Mouse (Mus musculus) embryonic stem cell, embryonic (primary cell): ENCODE measurements at regions not wholly inside any gene's neighbourhood (a gene's known extent, or its start where the extent isn't known, plus 50 kb on each side); places are given as distances from the start of the nearest gene placed in this dataset.

Experiments used
- CTCF ChIA-PET, 4 experiments: fragments of 300-600 bp in 2 of 4; fragments of 350-600 bp in 2 of 4; sonication (Branson Sonifier 250); formaldehyde crosslinking; loops; one replicate each; lab custom pipeline; 2022; ENCODE audit warnings: inconsistent platforms in 2 of 4; lab: Charles Lee
- POLR2A ChIA-PET, 4 experiments: fragments of 300-600 bp in 2 of 4; fragments of 350-600 bp in 2 of 4; sonication (Branson Sonifier 250); formaldehyde crosslinking; loops; one replicate each; lab custom pipeline; 2022; ENCODE audit warnings: antibody characterized with exemption in 4 of 4, inconsistent platforms in 1 of 4; lab: Charles Lee

- CTCF ChIA-PET: interaction anchor here in 2 of 4 experiments (0.5 to 0.7 kb wide), 3 partner anchors 14 to 487 kb away, joined by 3 to 14 read pairs (median 7); no protein-coding TSS in a partner anchor
- POLR2A ChIA-PET: interaction anchor here in 1 of 4 experiments (0.5 kb wide), 1 partner anchor 14 kb away, joined by 3 read pairs; no protein-coding TSS in a partner anchor
Measured at GRCm38 (mm10) chr7:118042914-118043313, 73.1 kb downstream of the Rps15a start.

GRCm38 (mm10) chr7:118039862-118040261 lies 76.1 kb downstream of the Rps15a start:
- POLR2A ChIA-PET: interaction anchor here in 1 of 4 experiments (0.8 kb wide), 1 partner anchor 22 kb away, joined by 3 read pairs; no protein-coding TSS in a partner anchor
- CTCF ChIA-PET: interaction anchor here in 1 of 4 experiments (0.7 kb wide), 1 partner anchor 1431 kb away, joined by 13 read pairs; no protein-coding TSS in a partner anchor

- CTCF ChIA-PET: no interaction called here
Measured at GRCm38 (mm10) chr7:118037062-118037461, 78.9 kb downstream of the Rps15a start.

GRCm38 (mm10) chr7:118026106-118026526 lies 89.9 kb downstream of the Rps15a start:
- POLR2A ChIA-PET: interaction anchor here in 1 of 4 experiments (0.7 kb wide), 1 partner anchor 10 kb away, joined by 6 read pairs; no protein-coding TSS in a partner anchor
- CTCF ChIA-PET: no interaction called here

More at GRCm38 (mm10) chr7:118037062-118037461, 78.9 kb downstream of the Rps15a start:
- POLR2A ChIA-PET: no interaction called here

GRCm38 (mm10) chr7:118004620-118005019 lies 111.4 kb downstream of the Rps15a start:
- ChIA-PET CTCF (no interaction called here), POLR2A (no interaction called here)

GRCm38 (mm10) chr7:118001881-118002280 lies 114.1 kb downstream of the Rps15a start:
- POLR2A ChIA-PET: no interaction called here
- CTCF ChIA-PET: no interaction called here

DNA sequence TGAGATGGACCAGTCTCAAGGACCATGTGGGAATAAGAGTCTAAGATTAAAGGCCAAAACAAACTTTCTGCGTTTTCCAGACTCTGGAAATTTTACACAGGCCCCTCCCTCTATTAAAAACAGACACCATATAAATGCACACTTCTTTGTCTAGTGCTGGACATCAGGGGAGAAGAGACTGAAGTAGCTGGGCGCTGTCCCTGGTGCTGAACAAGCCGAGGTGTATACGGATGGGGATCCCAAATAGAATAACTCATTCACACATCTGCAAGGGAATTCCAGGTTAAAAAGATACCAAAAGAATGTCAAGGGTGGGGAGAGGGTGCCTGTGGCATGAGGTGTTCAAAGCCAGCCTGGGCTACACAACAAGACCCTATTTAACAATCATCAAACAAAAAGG lies 114.9 kb downstream of the Rps15a start:
- POLR2A ChIA-PET: no interaction called here

GRCm38 (mm10) chr7:117982177-117982576 lies 133.8 kb downstream of the Rps15a start:
- CTCF ChIA-PET: no interaction called here
- POLR2A ChIA-PET: no interaction called here

More for the DNA sequence above, 114.9 kb downstream of the Rps15a start:
- CTCF ChIA-PET: no interaction called here

GRCm38 (mm10) chr7:117971176-117971575 lies 144.8 kb downstream of the Rps15a start:
- ChIA-PET CTCF (no interaction called here), POLR2A (interaction anchor here in 1 of 4 experiments (1.2 kb wide), 1 partner anchor 10 kb away, joined by 4 read pairs; no protein-coding TSS in a partner anchor)

- POLR2A ChIA-PET: interaction anchor here in 1 of 4 experiments (0.6 to 1.4 kb wide), 2 partner anchors 11 to 57 kb away, joined by 3 to 4 read pairs; no protein-coding TSS in a partner anchor
- CTCF ChIA-PET: no interaction called here
Measured at GRCm38 (mm10) chr7:117943435-117943834, 172.6 kb downstream of the Rps15a start.

DNA sequence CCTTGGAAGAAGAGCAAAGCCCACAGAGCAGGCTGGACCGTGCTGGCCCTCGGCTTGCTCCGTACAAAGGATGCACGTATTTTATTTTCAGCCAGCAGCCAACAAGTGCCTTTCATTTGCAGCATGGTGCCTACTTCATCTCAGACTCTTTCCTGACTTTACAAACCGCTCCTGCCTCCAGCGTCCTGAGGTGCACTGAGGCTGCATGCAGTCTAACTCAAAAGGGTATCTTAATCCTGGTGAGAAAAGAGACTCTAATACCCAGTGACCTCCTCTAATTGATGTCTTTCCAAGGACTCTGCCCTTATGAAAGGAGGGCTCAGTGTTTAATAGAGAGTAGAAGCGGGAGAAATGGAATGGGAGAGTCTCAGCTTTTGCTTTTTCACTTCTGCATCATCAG lies 176.4 kb downstream of the Rps15a start:
- CTCF ChIA-PET: interaction anchor here in 1 of 4 experiments (0.6 to 0.7 kb wide), 2 partner anchors 117 to 280 kb away, joined by 3 read pairs; no protein-coding TSS in a partner anchor
- POLR2A ChIA-PET: no interaction called here

DNA sequence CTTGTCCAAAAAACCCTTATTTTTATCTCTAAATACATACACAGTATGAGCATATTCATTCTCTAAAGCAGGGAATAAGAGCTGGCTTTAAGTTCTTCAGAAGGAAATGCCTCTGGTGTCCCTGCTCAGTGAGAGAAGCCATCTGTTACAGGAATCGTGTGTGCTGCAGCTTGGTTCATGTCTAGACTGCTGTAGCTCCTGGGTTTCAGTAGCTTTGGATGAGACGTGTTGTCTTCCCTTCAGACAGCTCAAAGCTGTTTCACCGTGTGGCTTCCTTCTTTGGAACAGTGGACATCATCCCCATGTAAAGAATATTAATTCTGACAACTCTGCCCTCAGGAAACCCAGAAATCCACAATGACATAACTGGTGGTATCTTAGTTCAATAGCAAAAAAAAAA lies 181.1 kb downstream of the Rps15a start:
- ChIA-PET POLR2A (no interaction called here), CTCF (interaction anchor here in 1 of 4 experiments (0.7 kb wide), 1 partner anchor 475 kb away, joined by 6 read pairs; no protein-coding TSS in a partner anchor)

DNA sequence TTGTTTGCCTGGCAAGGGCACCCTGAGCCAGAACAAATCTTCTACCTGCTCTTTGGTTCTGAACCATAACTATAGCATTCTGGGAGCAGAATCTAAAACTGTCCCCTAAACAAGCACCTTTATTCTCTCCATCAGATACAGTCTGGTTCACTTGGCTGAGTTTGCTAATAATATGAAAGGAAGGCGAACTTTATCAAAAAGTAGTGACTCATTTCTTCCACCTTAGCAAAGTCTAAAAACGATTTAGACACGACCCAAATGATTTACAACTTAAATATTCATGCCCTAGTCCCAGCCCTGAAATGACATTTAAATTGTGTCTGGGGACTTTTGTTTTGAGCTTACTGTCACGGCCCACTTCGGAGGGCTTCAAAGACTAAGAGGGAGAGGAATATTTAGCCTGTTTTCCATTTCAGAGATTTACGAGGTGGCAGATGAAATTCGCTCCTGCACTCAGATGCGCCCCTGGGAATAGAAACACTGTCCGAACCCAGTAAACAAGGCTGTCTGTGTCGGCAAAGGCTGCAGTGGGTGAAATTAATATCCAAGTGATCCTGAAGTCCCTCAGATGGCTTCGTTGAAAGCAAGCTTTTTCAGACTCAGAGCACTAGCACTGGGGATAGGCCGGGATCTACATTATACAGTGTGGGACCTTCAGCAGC lies 184.6 kb downstream of the Rps15a start:
- POLR2A ChIA-PET: no interaction called here
- CTCF ChIA-PET: no interaction called here

DNA sequence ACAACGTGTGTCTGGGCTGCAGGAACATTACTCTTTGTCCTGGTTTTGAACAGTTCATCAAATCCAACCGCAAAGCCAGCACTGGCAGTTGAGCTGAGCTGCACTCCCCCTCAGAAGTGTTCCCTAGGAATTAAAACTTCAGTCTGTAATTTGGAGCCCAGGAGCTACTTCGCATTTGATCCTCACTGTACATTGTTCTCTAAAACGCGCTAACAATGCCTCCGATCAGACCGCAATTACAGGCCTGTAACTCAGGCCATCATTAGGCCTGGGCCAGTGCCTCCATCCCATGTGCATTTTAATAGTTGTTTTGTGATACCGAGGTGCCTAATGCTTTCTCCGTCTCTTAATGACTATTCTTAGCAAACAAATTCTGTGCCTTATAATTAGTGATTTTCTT lies 185.6 kb downstream of the Rps15a start:
- ChIA-PET CTCF (interaction anchor here in 1 of 4 experiments (0.6 kb wide), 1 partner anchor 172 kb away, joined by 3 read pairs; no protein-coding TSS in a partner anchor), POLR2A (interaction anchor here in 1 of 4 experiments (0.7 kb wide), 1 partner anchor 82 kb away, joined by 3 read pairs; no protein-coding TSS in a partner anchor)

GRCm38 (mm10) chr7:117926396-117926795 lies 189.6 kb downstream of the Rps15a start:
- POLR2A ChIA-PET: interaction anchor here in 1 of 4 experiments (0.8 kb wide), 1 partner anchor 43 kb away, joined by 3 read pairs; no protein-coding TSS in a partner anchor
- CTCF ChIA-PET: interaction anchor here in 1 of 4 experiments (0.6 to 0.7 kb wide), 3 partner anchors 11 to 623 kb away, joined by 3 to 4 read pairs (median 4); no protein-coding TSS in a partner anchor

- ChIA-PET POLR2A (no interaction called here), CTCF (no interaction called here)
Measured at GRCm38 (mm10) chr7:117922270-117922669, 193.7 kb downstream of the Rps15a start.

GRCm38 (mm10) chr7:117918206-117918995 lies 197.6 kb downstream of the Rps15a start:
- ChIA-PET POLR2A (no interaction called here), CTCF (no interaction called here)

DNA sequence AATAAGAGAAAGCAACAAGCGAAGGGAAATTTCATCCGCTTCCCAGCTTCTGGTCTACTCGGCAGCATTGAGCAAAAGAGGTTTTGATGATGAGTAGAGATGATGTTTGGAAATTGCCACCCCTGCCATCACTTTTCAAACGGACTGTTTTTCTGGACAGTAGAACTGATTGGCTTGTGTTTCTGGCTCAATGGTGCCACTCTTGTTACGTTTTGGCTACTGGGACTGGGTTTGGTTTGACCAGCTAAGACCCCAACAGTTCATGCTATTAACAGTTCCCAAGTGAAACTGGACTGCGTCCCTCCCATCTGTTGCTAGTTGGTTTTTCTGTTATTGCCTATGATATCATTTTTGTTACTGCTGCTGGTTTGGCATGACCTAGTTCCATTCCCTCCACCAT lies 199.1 kb downstream of the Rps15a start:
- CTCF ChIA-PET: no interaction called here
- POLR2A ChIA-PET: no interaction called here

DNA sequence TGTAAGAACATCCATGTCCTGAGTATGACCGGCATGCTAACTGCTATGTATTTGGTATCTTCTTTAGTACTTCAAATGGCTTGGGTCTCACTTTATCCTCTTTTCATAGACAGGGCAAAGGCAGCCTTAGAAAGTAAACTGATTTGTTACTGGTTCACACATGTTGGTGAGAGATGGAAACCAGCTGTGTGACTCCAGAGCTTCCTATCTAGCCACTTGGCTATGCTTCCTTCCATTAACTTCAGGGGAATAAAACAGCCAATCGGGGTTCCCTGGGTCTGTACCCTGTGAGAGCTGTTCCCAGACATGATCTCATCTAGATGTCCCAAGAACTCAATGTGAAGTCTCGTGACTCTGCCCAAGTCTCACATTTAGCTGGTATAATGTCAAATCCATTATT lies 203.5 kb downstream of the Rps15a start:
- ChIA-PET CTCF (no interaction called here), POLR2A (no interaction called here)
